Mouse (Mus musculus) kidney, postnatal 10 days (tissue): ENCODE data around the gene Nebl.

Experiments used
- DNase-seq: peaks from one replicate; pipeline ENCODE4 v3.0.0; 2021; ENCODE audit warnings: mixed read lengths

Gene Nebl

DNA sequence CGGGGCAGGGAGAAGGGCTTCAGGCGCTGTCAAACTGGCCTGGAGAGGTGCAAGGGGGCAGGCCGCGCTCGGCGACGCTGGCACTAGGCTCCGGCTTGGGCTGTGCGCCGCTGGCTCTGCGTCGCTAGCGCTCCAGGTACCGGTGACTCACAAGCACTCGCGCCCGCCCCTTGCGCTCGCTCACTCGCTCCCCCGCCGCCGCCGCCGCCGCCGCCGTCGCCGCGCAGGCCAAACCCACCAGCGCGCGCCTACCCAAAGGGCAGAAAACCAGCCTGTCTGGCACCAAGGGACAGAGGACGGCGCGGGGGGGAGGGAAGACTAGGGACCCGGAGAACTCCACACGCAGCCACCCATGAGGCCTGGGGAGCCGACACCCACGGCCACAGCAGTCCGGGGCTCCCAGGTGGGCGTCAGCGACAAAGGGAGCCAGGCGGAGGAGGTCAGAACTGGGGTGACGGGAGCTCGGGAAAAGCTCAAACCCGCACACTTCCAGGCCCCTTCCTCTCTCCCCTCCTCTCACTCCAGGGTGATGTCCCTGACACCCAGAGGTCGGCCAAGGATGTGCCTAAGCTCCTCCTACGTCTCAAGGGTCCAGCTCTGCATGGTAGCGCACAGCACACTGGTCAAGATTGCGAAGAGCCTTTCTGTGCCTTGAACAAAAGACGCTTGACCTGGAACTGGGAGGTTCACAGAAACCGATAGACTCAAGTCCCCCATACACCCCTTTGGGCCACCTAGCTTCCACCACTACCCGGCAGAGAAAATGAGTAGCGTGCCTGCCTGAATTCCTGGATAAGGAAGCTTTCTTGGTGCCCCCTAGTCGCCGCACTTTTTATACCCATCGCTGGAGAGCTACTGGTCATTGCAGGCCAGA is at the start of gene Nebl:
TSS of gene Nebl (minus strand) at position 508 of the 874 bp plus-strand sequence.
- DNase-seq = peak; percentile 60

DNA sequence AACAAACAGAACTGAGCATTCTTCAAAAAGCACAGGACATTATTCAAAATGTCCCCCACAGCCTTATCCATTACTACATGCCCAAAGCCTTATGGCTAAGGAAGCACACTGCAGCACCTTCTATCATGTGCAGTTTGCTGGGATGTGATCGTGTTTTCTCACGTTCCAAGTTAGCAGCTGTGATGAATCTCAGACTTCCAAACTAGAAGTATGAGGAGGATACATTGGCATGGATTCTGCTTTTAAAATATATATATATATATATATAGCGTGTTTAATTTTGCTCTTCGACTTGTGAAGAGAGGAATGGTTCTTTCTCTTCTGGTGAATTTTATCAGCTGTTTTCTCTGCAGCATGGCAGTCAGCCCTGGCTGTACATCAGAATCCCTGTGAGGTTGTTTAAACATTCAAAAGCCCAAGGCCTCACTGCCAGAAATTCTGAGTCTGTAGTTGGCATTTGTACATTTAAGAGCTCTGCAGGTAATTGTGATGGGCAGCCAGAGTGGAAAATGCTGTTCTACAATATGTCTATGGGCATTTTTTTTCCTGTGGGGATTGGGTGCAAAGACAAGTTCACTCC is 39.1 kb upstream of the Nebl start:
- DNase-seq = no peak

DNA sequence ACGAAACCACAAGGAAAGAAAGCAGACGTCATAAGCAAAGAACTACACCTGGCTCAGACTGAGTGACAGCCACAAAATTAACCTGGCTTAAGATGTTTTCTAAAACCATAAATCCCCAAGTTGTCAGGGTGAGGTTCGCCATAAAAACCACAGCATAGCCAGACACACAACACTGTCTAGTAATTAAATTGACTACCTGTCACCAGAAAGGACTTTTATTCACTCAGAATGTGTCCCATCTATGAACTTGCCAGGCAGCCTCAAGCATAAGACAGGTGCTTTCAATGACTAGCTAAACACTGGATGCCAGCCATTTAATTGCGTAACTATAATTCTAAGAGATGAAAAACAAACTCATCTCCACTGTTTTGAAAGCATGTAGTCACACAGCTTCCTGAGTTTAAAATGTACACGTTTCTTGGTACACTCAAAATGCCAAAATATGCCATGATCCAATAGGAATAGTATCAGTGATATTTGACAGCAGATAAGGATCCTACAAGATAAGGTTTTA is 38.0 kb upstream of the Nebl start:
- no peak for DNase-seq

DNA sequence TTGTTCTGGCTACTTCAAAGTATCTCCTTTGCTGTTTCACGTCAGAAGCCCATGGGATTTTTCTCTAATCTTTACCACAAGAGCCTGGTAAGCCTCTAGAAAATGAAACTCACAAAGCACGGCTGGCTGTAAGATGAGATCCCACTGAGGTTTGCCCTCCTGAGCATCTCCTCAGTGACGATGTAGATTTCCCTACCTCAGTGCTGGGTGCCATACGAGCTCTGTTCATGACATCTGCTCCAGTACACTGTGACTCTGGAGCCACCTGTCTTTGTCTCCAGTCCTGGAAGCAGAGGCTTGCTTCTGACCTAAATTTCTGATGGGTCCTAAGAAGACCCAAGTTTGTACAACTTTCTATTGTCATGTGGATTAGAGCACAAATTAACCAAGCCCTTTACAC is 25.0 kb upstream of the Nebl start:
- DNase-seq = no peak

DNA sequence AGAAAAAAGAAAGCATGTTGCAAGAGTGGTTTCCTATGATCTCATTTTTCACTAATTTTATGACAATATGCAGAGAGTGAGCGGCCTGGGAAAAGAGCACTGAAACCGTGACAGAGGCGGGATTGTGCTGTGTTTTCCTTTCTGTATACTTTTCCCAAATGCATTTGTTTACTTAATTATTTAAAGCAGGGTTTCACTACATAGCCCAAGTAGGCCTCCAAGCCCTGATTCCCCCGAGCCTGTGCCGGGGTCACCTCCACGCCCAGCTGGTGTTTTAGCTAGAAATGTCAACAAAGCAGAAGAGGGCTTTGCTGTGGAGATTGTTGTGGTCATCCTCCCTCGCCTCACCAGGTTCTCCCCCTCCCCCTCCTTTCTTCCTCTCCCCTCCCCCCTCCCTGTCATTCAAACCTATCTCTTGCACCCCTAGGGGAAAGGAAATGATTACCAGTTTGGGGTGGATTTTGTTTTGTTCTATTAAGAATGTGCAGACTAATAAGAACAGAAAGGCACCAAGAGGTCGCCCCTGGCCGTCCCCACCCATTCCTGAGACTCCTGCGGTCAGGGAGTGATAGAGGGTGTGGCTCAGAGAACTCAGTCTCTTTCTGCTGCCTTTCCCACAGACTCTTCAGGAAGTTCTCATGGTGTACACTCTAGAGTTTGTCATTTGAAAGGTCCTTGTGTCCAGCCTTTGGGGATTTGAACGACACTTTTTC is 10.9 kb upstream of the Nebl start:
- DNase-seq = no peak

DNA sequence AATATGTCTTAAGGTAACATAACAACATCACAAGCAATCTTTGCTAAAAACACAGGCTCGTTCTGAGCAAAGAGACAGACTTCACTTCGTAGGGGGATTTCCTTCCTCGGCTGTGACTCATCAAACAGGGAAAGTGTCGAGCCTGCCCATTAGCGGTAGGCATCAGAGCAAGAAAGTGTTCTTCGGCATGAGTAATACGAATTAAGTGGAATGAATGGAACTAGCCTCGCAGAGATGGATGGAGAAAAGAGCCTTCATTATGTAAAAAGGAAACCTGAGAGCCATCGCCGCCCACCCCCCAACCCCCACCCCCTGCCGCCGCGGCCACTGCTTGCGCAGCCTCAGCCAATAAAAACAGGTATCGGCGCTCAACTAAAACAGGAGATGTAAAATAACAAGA is 10.3 kb upstream of the Nebl start:
- no peak for DNase-seq

DNA sequence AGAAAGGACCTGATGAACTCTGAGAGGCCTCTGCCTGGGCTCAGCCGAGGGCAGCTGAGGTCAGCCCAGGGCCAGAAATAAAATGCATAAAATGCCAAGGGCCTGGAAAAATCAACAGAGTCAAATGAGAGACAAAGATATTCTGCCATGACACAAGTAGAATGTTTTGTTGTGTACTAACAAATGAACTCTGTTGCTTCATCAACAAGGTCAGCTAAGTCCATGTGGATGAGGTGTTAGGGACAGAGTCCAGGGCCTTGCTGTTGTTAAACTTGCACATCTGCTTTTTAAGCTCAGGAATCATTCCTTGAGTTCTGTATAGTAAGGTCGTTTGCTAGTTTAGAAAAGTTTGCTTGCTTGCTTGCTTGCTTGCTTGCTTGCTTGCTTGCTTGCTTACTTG is 9.2 kb upstream of the Nebl start:
- DNase-seq = no peak

DNA sequence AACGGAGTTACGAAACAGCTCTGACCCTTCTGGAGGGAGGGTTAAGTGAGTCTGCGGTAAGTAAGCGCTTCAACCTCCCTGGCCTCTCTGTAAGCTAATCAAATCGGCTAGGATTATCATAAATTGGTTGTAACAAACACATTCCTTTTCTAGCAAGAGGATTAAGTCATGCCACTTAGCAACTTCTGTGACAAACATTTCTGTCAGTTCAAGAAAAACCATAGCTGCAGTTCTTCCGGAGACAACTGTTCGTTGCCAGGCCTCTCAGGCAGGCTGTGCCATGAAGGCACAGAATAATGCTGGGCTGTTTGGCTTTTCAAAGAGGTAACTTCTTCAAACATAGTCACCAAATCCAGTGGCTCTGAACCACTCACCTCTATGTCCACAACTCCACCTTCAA is 946 bp upstream of the Nebl start:
- no peak for DNase-seq

DNA sequence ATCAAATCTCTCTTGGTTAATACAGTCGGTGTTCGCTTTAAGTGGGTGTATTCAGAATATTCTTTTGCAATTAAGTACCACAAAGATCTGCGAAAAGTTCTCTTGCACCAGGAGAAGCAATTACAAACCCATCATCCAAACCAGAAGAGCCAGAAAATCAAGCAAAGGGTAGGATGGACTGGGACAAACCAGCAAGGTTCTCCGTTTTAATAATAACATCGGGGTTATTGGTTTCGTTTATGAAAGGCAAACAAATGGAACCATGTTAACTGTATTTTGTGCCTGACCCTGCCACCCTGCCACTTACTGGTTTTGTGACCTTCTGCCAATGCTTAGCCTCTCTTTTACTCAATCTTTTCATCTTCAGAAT is 552 bp upstream of the Nebl start:
- no peak for DNase-seq

DNA sequence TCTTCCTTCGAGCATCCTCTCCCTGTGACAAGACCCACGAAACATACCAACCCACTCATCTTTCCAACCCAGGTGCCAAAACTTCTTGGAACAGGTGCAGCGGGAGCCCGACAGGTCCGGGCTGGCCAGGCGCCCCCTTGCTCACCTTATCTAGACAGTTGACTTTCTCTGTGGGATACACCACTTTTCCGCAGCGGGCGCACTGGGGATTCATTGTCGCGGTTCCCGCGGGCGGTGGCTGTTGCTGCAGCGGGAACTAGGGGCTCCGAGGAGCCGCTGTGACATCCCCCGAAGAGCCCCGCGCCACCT is 662 bp downstream of the Nebl start:
- DNase-seq = no peak

DNA sequence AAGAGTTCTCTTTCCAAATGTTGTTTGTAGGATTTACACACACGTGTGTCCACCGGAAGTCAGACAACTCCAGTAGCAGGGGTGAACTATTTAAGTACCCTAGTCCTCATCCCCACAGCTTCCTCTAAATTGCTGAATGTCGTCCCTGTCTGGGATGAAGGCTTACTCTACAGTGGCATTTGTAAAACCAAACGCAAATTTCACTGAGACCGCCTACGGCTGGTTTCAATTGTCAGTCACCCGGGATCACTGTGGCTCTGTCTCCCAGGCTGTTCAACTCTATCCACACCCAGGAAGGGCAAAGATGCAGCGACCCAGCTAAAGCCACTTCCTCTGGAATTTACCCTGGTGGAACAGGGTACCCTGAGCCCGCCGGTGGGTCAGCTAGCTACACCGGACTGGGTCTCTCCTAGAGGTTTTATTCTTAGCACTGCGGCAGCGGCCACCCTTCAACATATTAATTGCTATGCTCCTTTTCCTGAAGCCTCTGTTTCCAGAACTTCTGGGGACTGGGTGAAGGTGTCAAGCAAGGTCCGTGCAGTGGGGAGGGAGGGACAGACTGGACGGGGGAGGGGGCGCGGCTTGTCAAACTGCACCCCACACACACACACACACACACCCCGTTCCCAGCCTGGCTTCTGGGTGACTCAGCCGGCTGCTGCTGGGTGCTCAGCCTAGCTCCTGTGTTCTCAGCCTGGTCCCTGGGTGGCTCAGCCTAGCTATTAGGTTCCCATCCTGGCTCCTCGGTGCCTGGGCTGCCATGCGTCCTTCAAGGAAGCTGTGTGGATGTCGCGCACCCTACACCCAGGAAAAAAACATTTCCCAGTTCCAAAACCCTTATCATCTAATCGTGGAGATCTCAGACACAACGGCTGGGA is 1.3 kb downstream of the Nebl start:
- DNase-seq = peak; percentile 33

DNA sequence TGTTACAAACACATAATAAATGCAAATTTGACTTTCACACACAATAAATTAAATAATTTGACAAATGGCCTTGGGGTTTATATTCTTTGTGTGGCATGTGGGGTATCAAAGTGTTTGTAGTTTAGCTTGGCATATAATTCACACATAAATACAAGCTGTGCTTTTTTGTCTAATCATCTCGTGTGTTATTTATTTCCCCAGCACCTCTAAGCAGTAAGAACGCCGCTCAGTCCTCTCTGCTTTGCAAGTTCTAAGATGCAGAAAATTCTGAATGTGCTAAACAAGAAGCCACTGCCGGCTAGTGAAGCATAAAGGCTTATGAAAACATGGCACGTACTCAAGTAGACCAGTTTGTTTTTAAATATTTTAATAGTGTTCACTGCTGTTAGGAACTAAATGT is 6.9 kb downstream of the Nebl start:
- DNase-seq = no peak

DNA sequence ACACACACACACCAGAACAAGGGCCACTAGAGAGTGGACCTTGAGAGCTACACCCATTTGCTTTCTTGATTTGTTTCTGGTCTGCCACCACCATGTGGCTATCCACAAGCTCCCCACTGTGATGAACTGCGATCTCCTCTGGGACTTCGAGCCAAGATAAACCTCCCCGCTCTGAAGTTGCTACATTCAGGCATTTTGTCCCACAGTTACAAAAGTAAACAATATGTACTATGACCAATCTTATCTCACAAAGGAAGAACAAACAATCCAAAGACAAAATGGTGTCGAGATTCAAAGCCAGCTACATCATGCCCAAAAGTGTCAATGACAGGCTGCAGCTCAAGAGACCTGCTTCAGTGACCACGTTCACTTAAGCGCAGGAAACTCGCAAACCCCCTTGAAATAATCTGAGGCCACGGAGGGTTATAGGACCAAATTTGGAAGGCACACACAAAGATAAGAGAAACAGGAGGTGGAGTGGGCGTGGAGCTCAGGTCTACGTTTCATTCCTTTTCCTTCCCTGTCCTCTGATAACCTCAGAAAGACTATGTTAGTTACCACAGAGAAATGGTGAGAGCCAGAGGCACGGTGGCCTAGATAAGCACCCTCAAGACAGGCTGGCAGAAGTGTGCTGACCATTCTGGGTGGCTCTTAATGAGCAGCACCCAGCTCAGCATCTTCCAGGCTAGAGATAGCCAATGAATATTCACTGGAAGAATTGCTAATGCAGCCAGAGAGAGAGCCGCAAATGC is 7.8 kb downstream of the Nebl start:
- no peak for DNase-seq

DNA sequence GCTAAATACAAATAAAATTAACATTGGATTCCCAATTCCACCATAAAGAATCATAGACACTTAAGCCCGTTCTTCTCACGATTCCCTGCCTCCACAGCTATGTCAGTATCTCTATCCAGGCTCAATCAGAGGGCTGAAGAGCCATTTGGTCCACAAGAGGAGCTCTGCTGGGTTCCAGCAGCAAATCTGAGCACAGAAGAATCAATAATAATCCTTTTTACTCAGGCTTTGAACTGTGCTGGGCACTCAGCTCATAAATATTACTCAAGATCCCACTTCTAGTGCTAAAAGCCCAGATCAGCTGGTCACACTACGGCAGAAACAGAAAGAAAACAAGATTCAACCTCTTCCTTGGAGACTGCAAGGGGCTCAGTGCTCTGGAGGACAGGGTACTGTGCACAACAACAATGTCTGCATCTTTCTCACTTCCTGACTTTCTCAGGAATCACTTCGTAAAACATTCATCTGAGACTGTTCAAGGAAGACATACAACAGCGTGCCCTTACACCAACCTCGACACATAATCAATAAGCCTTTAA is 10.0 kb downstream of the Nebl start:
- no peak for DNase-seq

DNA sequence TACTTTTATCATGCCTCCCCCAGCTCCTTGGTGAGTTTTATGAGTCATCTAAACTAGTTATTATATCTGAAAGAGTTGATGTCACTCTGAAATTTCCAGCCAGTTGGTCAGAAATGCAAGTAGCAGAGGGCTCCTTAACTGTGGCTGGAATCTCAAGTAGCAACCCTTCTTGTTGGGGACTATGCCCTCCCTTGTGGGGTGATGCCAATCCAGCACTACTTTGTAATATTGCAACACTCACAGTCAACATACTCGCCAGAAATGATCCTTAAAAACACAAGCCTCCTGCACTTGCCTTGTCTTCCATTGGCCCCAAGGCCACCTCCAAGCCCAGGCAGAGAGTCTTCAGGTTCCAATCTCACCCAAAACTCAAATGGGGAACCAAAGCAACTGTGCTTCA is 13.0 kb downstream of the Nebl start:
- no peak for DNase-seq

DNA sequence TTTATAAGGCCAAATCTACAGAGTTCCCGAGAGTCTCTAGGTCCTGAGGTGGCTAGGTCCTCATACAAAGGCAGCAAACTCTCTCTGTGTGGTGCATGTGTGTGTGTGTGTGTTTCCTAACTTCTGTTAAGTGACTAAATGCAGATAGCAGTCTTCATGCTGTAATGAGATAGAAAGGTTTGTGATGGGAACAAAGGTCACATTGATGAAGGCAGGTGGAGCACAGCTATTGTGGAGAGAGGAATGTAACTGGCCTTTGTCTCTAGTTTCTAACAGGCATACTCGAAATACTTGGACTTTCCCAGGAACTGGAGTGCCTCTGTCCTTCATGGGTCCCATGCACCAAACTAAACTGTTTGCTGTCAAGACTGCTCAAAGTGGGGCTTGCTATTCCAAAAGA is 14.1 kb downstream of the Nebl start:
- DNase-seq = no peak

DNA sequence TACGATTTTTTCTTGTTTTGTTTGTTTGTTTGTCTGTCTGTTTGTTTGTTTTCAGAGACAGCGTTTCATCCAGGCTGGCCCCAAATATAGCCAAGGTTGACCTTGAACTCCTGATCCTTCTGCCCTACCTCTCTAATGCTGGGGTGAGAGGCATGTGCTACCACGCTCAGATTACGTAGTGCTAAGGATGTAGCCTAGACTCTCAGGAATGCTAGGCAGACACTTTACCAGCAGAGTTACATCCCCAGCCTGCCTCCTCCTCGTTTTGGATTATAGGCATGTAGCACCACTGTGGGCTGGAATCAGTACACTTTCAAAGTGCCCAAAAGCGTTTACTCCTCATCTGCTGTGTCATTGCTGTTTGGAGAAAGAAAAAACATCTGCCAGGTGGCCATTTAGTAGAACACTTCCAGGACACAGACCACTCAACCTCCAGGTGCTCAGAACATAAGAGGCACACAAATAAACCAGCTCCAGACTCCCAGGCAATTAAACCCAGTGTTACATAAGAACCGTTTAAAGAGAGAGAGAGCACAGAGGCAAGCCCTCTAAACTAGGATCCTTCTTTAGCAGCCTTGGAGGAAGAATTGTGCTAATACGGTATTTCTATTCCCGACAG is 16.0 kb downstream of the Nebl start:
- DNase-seq = no peak

DNA sequence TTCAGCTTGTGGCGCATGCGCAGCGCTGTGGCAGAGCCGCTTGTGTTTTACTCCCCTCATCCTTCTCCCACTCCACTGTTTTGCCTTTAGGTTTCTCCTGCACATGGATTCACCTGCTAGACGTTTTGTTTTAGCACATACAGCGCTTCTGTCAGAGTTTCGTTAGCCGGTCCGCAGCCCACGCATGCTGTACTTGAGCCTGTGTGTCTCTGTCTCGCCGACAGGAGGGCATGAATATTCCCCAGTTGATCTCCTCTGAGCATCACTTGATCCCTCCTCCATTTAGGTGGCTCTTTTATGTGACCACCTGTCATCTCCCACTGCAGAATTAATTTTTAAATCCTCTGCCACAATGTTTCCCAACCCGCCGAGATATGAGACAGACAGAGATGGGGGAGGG is 16.6 kb downstream of the Nebl start:
- DNase-seq = no peak

DNA sequence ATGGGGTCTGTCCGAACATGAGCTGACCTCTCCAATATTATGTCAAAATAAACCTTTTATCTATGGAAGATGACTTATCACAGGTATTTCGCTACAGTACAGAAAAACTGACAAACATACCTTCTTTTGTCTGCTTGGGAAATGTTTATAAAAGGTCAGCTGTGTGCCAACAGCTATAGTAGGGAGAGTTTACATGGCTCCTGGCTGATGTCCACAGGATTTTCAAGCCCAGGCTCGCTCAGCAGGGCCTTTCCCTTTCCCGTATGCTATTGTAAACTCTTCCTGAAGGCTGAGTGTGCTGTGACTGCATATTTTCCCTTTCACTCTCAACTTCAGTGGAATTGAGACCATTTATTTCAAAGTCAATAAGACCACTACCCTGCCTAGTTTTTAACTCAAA is 17.1 kb downstream of the Nebl start:
- no peak for DNase-seq

DNA sequence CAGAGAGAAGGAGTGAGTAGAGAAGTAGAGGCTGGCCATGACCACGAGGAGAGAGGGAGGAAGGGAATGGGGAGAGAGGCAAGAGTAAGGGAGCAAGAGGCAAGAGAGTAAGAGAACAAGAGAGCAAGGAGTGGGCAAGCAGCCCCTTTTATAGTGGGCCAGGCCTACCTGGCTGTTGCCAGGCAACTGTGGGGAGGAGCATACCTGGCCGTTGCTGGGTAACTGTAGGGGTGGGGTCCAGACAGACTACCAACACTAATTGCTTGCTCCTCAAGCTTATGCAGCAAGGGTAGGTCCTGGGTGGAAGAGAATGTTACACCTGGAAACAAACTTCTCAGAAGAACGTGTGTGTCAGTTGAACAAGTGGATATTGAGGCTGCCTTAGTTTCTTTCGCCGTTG is 20.0 kb downstream of the Nebl start:
- no peak for DNase-seq

DNA sequence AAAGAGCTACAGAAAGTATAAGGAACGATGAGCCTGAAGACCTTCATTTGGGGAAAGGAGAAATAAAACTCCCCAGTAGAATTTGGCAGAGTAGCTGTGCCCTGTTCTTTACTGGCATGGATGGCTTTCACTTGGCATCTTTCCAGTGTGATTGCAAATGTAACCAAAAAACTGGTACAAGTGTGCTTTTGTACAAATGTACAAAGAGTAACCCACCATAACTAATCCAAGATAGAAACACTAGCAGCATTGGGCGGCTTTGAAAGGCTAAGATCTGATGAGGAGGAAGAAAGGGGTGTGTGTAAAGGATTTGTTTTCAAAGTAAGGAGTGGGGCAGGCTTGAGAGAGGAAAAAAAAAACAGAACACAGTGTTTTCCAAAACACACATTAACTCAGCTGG is 21.2 kb downstream of the Nebl start:
- DNase-seq = no peak

DNA sequence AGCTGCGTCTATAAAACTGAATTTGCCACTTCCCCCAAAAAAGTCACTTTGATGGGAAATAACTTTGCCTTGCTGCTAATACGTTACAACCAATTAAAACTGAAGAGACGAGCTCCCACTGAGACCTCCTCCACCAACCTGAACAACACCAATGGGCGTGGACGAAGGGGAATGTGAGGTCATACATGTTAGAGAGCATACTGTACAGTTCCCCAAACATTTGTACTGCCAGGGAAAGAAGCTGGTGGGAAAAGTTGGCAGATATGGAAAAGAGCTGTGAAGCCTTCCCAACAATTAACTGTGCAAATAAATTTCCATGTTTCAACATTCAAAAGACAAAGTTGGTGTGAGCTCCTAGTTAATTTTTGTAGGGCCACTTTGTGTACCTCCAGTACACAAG is 25.3 kb downstream of the Nebl start:
- no peak for DNase-seq
